Mouse (Mus musculus): ENCODE measurements at regions not wholly inside any gene's neighbourhood (a gene's known extent, or its start where the extent isn't known, plus 50 kb on each side); places are given as distances from the start of the nearest gene placed in this dataset.

DNA sequence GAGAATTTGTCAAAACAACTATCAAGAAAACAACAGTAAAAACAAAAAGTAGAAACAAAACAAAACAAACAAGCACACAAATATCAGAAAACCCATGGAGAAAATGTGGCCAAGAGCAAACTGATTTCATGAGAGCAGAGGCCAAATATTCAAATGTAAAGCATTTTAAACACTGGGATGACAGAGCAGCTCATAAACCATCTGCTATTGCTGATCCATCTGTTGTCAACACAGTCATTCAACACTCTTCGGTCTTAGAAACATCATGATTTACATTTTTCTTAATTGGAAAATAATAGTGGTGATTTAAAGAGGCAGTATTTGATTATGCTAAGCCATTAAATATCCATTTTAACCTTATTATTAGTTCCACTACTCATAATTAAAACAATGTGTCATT is 1315.6 kb downstream of the Grik2 start:
- TF ChIP-seq CTCF (IDR thresholded peaks at IDR 0.05) (no peak), EP300 (IDR thresholded peaks at IDR 0.05) (no peak)

Measured in lung, postnatal 0 days (tissue).